Mouse (Mus musculus) heart, adult 2 months (tissue): Measurements from ENCODE around the gene Macrod1. TPM values are rescaled to one million over a fixed set of nuclear protein-coding genes. Genes with fewer than 3 reads are reported as not detected.
A peak's percentile ranks its signal among the peaks of the same experiment; 100 is the strongest.

Experiments
- DNase-seq, 2 experiments: peaks; one replicate each; pipeline ENCODE4 v3.0.0; 2021
- H3K27ac ChIP-seq: fragments of 200-600 bp; 2 replicates; pipeline ENCODE4 v1.8.1; 2022
- H3K27me3 ChIP-seq: fragments of 200-500 bp; 2 replicates; pipeline ENCODE4 v1.6.1; 2012; ENCODE audit warnings: mild to moderate bottlenecking, low read length, inconsistent platforms, mixed read lengths; ENCODE audit not compliant: control insufficient read depth, insufficient read depth
- H3K36me3 ChIP-seq: fragments of 200-500 bp; 2 replicates; pipeline ENCODE4 v1.6.1; 2012; ENCODE audit warnings: low read length, inconsistent platforms; ENCODE audit not compliant: control insufficient read depth, insufficient read depth
- H3K4me1 ChIP-seq: fragments of 200-500 bp; 2 replicates; pipeline ENCODE4 v1.6.1; 2011; ENCODE audit warnings: low read length; ENCODE audit not compliant: control insufficient read depth, insufficient read depth
- H3K4me3 ChIP-seq: fragments of 200-600 bp; 2 replicates; pipeline ENCODE4 v1.8.1; 2022
- H3K79me2 ChIP-seq: fragments of 200-500 bp; replicated peaks from 2 replicates; pipeline ENCODE4 v1.6.1; 2012; ENCODE audit warnings: mild to moderate bottlenecking, inconsistent platforms, low read length, moderate library complexity, mixed read lengths; ENCODE audit not compliant: control insufficient read depth, insufficient read depth
- H3K9ac ChIP-seq: fragments of 200-500 bp; 2 replicates; pipeline ENCODE4 v1.6.1; 2012; ENCODE audit warnings: low read depth, mild to moderate bottlenecking, control low read depth, inconsistent platforms, low read length, mixed read lengths
- CTCF ChIP-seq: fragments of 200-600 bp; IDR thresholded peaks from 2 replicates; pipeline ENCODE4 v1.8.1; 2022; ENCODE audit warnings: antibody characterized with exemption, mild to moderate bottlenecking, moderate library complexity
- EP300 ChIP-seq: fragments of 200-500 bp; IDR thresholded peaks from 2 replicates; pipeline ENCODE4 v1.6.1; 2011; ENCODE audit warnings: low read depth, low read length, control low read depth; ENCODE audit not compliant: insufficient read depth
- POLR2A ChIP-seq: fragments of 200-500 bp; IDR thresholded peaks from 2 replicates; pipeline ENCODE4 v1.6.1; 2011; ENCODE audit warnings: mild to moderate bottlenecking, low read depth, low read length, control low read depth; ENCODE audit not compliant: insufficient read depth
- WGBS: fragments of 180-500 bp; shearing (Covaris S2); methylation state at CpG from one replicate; pipeline ENCODE4 v1.1.7; 2018; 5-methylcytosine and 5-hydroxymethylcytosine counted together
- intact Hi-C: fragments of 180-260 bp; cut with DNase I; formaldehyde crosslinking; loops from one replicate; pipeline ENCODE4 v1.15.1; 2025
- polyA plus RNA-seq: library from polyadenylated mRNA; depleted of rRNA; stranded (reverse); fragments of >200 nt; gene quantifications from 2 replicates; pipeline ENCODE4 v1.2.3, GENCODE M21; 2012
- total RNA-seq, 2 experiments: library from RNA; stranded (reverse); gene quantifications; 2 replicates each; pipeline ENCODE4 v1.2.3; 2021

The Macrod1 gene
- total and polyA plus RNA-seq, 3 experiments: 262 to 309 (median 278) TPM

DNA sequence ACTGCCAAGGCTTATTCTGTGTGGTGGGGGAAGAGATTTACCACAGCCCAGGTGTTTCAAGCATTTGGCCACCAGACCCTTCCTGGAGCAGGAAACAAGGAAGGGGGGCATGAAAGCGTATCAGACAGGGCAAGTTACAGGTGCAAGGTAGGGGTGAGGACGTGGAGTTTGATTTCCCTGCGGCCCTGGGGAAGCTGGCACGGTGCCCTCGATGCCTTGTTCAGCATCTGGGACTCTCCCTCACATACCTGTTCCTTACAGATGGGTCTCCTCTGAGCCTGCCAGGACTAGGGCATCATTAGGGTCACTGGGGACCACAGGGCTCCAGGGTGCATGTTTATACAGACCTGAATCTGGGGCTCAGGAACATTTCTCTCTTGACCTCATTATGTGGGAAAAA lies 36.1 kb downstream of the Macrod1 start:
- Histone ChIP-seq H3K27me3 (no peaks in the 10 kb centered on the region), H3K36me3 (no peaks in the 10 kb centered on the region), H3K4me3 (no peak overlapping the region), H3K4me1 (peaks cover 3% of the 10 kb centered on the region; the same call in 1 of the 2 replicates), H3K9ac (no peak overlapping the region), H3K79me2 (no peaks in the 10 kb centered on the region), H3K27ac (no peak overlapping the region)
- no peak for TF ChIP-seq CTCF
- no peak for TF ChIP-seq EP300
- TF ChIP-seq POLR2A: no peak
- intact Hi-C loops: no loop called here
- 46% methylated on average over 5 of the region's 5 CpGs for WGBS
- DNase-seq: no peak

DNA sequence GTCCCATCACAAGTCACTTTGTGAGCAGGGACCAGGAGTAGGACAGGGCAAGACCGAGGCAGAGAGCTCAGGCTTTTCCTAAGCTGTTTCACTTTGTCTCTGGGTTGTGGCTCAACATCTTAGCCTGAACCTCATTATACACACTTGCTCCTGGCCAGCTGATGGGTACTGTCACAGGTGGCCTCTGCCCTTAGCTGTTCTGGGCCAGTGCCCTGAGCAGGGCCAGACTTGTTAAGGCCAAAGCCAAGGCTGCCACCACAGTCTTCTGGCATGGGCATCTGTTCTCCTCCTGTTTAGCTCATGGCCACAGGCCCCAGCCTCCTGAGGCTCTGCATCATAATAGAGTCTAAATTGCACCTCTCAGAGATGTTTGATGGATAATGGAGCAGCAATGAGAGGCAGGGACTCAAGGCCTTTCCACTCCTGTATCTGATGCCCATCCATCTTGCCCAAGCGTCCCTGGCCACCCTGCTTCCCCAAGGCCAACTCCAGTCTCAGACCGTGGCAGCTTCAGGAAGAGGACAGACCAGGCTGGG lies 43.1 kb downstream of the Macrod1 start:
- Histone ChIP-seq H3K4me1 (no peaks in the 10 kb centered on the region; the same call in 1 of the 2 replicates), H3K4me3 (no peak overlapping the region), H3K9ac (no peak overlapping the region), H3K79me2 (no peaks in the 10 kb centered on the region), H3K36me3 (no peaks in the 10 kb centered on the region), H3K27me3 (no peaks in the 10 kb centered on the region), H3K27ac (no peak overlapping the region)
- no peak for DNase-seq
- TF ChIP-seq POLR2A (no peak), CTCF (no peak), EP300 (no peak)
- intact Hi-C loops: no loop called here
- 83% methylated on average over 3 of the region's 3 CpGs for WGBS

DNA sequence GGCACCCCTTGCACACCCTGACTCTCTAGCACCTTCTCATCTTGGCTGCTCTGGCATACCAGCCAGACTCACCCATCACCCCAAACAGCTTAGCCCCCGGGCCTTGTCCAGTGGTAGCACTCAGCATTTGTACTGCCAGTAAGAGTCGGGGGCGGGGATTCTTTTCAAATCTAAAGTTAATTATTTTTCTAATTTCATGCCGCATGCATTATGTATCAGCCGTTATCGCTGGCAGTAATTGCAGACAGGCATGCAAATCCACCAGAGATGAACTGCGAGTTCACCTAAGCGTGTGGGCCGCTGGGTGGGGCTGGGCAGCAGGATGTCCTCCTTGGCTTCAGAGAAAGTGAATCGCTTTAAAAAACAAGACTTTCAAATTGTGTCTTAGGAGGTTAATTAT lies 45.4 kb downstream of the Macrod1 start:
- DNase-seq: no peak
- Histone ChIP-seq H3K27me3 (no peaks in the 10 kb centered on the region), H3K79me2 (no peaks in the 10 kb centered on the region), H3K36me3 (no peaks in the 10 kb centered on the region), H3K4me3 (no peak overlapping the region), H3K27ac (no peak overlapping the region), H3K9ac (no peak overlapping the region), H3K4me1 (no peaks in the 10 kb centered on the region; the same call in 1 of the 2 replicates)
- TF ChIP-seq EP300: no peak
- TF ChIP-seq POLR2A: no peak
- TF ChIP-seq CTCF: no peak
- intact Hi-C loops: no loop called here
- 88% methylated on average over 10 of the region's 10 CpGs for WGBS

DNA sequence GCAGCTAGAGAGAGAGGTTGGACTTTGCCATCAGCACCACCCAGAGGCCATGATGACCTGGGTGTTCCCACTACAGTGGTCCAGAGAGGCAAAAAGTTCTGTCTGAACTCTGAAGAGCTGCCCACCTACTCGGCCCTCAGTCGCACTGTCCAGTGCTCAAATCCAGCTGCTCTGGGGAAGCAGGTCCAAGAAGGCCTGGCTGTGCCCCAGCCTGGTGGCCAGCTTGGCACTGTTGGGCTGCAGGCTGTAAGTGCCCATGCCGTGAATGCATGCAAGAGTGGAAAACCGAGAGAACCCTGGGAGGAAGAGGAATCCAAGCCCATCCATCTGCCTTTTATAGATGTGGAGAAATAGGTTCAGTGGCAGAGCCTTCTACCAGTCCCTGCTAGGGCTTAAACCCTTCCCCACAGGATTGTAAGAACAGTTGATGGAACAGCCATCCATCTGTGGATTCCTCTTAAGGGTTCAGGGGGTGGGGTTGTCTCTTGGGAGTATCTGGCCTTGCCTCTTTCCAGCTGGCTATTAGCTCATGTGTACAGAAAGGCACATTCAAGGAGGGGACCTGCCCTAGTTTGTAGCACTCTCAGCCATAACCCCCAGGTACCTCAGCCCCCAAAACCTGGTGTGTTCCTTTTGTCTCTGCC lies 46.9 kb downstream of the Macrod1 start:
- TF ChIP-seq EP300: no peak
- TF ChIP-seq CTCF: no peak
- TF ChIP-seq POLR2A: 0 out of 2 replicates have a peak, but pooled peaks have one; percentile 25
- H3K27me3 ChIP-seq: no peaks in the 10 kb centered on the region
- peak in 1 of 2 experiments; percentile 46 for DNase-seq
- H3K36me3 ChIP-seq: no peaks in the 10 kb centered on the region
- H3K79me2 ChIP-seq: no peaks in the 10 kb centered on the region
- WGBS: 66% methylated on average over 4 of the region's 4 CpGs
- H3K27ac ChIP-seq: no peak overlapping the region; the same call in 1 of the 2 replicates
- intact Hi-C loops: no loop called here
- no peaks in the 10 kb centered on the region; the same call in 1 of the 2 replicates for H3K4me1 ChIP-seq
- no peak overlapping the region for H3K4me3 ChIP-seq
- H3K9ac ChIP-seq: no peak overlapping the region; the same call in 1 of the 2 replicates

DNA sequence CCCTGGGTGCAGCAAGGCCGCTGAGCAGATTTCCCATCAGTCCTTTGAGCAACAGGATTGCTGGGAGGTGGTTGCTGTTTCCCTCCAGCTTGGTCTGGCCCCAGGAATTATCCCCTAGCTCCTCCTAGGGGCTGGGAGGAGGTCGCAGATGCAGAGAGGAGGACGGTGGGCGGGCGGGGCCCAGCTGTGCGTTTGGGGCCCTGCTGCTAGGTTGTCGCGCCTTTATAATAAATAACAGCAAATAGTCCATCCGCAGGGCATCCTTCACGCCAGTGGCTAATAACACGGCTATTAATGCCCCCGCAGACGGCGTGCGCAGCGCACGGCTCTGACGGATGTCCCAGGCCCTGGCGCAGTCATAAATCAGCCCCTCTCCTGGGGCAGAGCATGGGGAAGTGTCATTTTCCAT lies 47.4 kb downstream of the Macrod1 start:
- 55% methylated on average over 19 of the region's 19 CpGs for whole genome bisulfite sequencing
- H3K36me3 ChIP-seq: no peaks in the 10 kb centered on the region
- H3K27me3 ChIP-seq: no peaks in the 10 kb centered on the region
- peak overlapping the region; percentile 43; the same call in 1 of the 2 replicates for H3K9ac ChIP-seq
- peak; percentile 56 to 61 for DNase-seq
- no peaks in the 10 kb centered on the region for H3K79me2 ChIP-seq
- H3K4me1 ChIP-seq: no peaks in the 10 kb centered on the region; the same call in 1 of the 2 replicates
- H3K4me3 ChIP-seq: no peak overlapping the region
- TF ChIP-seq EP300 (no peak), CTCF (peak; percentile 28), POLR2A (0 out of 2 replicates have a peak, but pooled peaks have one; percentile 6)
- intact Hi-C loops: no loop called here
- H3K27ac ChIP-seq: no peak overlapping the region; the same call in 1 of the 2 replicates

DNA sequence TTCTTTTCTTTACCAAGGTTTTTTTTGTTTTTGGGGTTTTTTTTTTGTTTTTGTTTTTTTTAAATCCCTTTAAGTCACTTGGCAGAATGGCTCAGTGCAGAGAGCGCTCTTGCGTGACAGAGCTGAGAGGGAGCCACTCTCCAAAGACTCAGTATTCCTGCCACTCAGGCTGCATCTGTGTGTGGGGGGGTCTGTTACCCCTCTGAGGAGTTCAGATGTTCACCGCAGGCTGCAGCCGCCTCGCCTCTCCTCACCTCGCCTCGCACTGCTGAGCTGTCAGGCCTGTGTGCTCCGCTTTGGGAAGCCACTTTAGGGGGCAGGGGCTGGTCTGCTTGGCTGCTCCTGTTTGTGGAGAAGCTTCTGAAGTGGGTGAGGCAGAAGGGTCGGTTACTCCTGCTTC lies 48.9 kb downstream of the Macrod1 start, which contains the start of gene Flrt1:
TSS of gene Flrt1 (minus strand) at position 186 of the 400 bp plus-strand sequence.
- no peaks in the 10 kb centered on the region; the same call in 1 of the 2 replicates for H3K4me1 ChIP-seq
- H3K79me2 ChIP-seq: no peaks in the 10 kb centered on the region
- no peaks in the 10 kb centered on the region for H3K36me3 ChIP-seq
- intact Hi-C loops: no loop called here
- H3K9ac ChIP-seq: no peak within 1 kb of the TSS
- TF ChIP-seq CTCF (no peak), EP300 (no peak), POLR2A (no peak)
- H3K27ac ChIP-seq: no peak within 1 kb of the TSS
- DNase-seq: no peak
- 91% methylated on average over 9 of the region's 9 CpGs for WGBS
- H3K27me3 ChIP-seq: no peaks in the 10 kb centered on the region
- H3K4me3 ChIP-seq: no peak within 1 kb of the TSS
